Mouse (Mus musculus) bone marrow macrophage, adult 2 months (primary cell): Measurements from ENCODE around the gene Cd22.

ENCODE experiments used
- CTCF ChIP-seq: IDR thresholded peaks from 2 replicates; pipeline ENCODE4 v1.5.1; 2012; ENCODE audit warnings: low read depth, mild to moderate bottlenecking, low read length, moderate library complexity
- POLR2A ChIP-seq: IDR thresholded peaks from 2 replicates; pipeline ENCODE4 v1.6.1; 2012; ENCODE audit warnings: mild to moderate bottlenecking, low read depth, low read length, borderline replicate concordance

GRCm38 (mm10) chr7:30859290-30859634 is 20.9 kb downstream of the Cd22 start:
- TF ChIP-seq CTCF (peak; percentile 91), POLR2A (no peak)
